Mouse (Mus musculus) splenic B cell, adult 2 months (primary cell): ENCODE measurements around the gene Npc2.
A peak's percentile ranks its signal among the peaks of the same experiment; 100 is the strongest.

Source experiments
- DNase-seq: peaks from one replicate; pipeline ENCODE4 v3.0.0-alpha.2; 2011; ENCODE audit warnings: low read depth, low spot score
- H3K27me3 ChIP-seq: 2 replicates; pipeline ENCODE4 v1.6.1; 2012; ENCODE audit warnings: mild to moderate bottlenecking, low read length, moderate library complexity, mixed read lengths; ENCODE audit not compliant: control insufficient read depth, poor library complexity, insufficient read depth, severe bottlenecking
- H3K36me3 ChIP-seq: 2 replicates; pipeline ENCODE4 v1.6.1; 2012; ENCODE audit warnings: mild to moderate bottlenecking, low read length, moderate library complexity, mixed read lengths; ENCODE audit not compliant: control insufficient read depth, poor library complexity, insufficient read depth, severe bottlenecking

The Npc2 gene

GRCm38 (mm10) chr12:84765506-84765905 is 7.4 kb downstream of the Npc2 start:
- DNase-seq, result no peak
- no peaks in the 10 kb centered on the region for H3K27me3 ChIP-seq
- H3K36me3 ChIP-seq, result peaks cover 4% of the 10 kb centered on the region

- Histone ChIP-seq H3K36me3 (peaks cover 5% of the 10 kb centered on the region), H3K27me3 (no peaks in the 10 kb centered on the region)
- no peak for DNase-seq
Measured at GRCm38 (mm10) chr12:84764756-84765155, 8.2 kb downstream of the Npc2 start.

- no peak for DNase-seq
- Histone ChIP-seq H3K27me3 (no peaks in the 10 kb centered on the region), H3K36me3 (peaks cover 6% of the 10 kb centered on the region)
Measured at GRCm38 (mm10) chr12:84763577-84764218, 9.3 kb downstream of the Npc2 start.

GRCm38 (mm10) chr12:84762532-84762931 is 10.4 kb downstream of the Npc2 start:
- H3K36me3 ChIP-seq, result peaks cover 6% of the 10 kb centered on the region
- peak; percentile 11 for DNase-seq
- H3K27me3 ChIP-seq, result no peaks in the 10 kb centered on the region

GRCm38 (mm10) chr12:84759063-84759462 is 13.9 kb downstream of the Npc2 start:
- Histone ChIP-seq H3K27me3 (no peaks in the 10 kb centered on the region), H3K36me3 (peaks cover 4% of the 10 kb centered on the region)
- DNase-seq, result peak; percentile 57

GRCm38 (mm10) chr12:84756016-84756415 is 16.9 kb downstream of the Npc2 start:
- H3K36me3 ChIP-seq, result peaks cover 4% of the 10 kb centered on the region
- no peak for DNase-seq
- no peaks in the 10 kb centered on the region for H3K27me3 ChIP-seq

- Histone ChIP-seq H3K36me3 (peaks cover 1% of the 10 kb centered on the region), H3K27me3 (no peaks in the 10 kb centered on the region)
- DNase-seq, result peak; percentile 77
Measured at GRCm38 (mm10) chr12:84755008-84755695, 17.8 kb downstream of the Npc2 start.

GRCm38 (mm10) chr12:84752131-84752977 is 20.6 kb downstream of the Npc2 start:
- Histone ChIP-seq H3K36me3 (no peaks in the 10 kb centered on the region; the same call in 1 of the 2 replicates), H3K27me3 (no peaks in the 10 kb centered on the region)
- DNase-seq, result no peak

GRCm38 (mm10) chr12:84750661-84751060 is 22.3 kb downstream of the Npc2 start:
- H3K36me3 ChIP-seq, result no peaks in the 10 kb centered on the region
- no peaks in the 10 kb centered on the region for H3K27me3 ChIP-seq
- no peak for DNase-seq

GRCm38 (mm10) chr12:84748134-84748533 is 24.8 kb downstream of the Npc2 start:
- Histone ChIP-seq H3K36me3 (no peaks in the 10 kb centered on the region), H3K27me3 (no peaks in the 10 kb centered on the region)
- DNase-seq, result no peak

- no peaks in the 10 kb centered on the region for H3K27me3 ChIP-seq
- no peak for DNase-seq
- no peaks in the 10 kb centered on the region for H3K36me3 ChIP-seq
Measured at GRCm38 (mm10) chr12:84745700-84746099, 27.3 kb downstream of the Npc2 start.

GRCm38 (mm10) chr12:84743496-84743895 is 29.5 kb downstream of the Npc2 start:
- DNase-seq, result no peak
- no peaks in the 10 kb centered on the region for H3K27me3 ChIP-seq
- H3K36me3 ChIP-seq, result no peaks in the 10 kb centered on the region

- no peaks in the 10 kb centered on the region for H3K36me3 ChIP-seq
- DNase-seq, result no peak
Measured at GRCm38 (mm10) chr12:84733366-84733765, 39.6 kb downstream of the Npc2 start.

GRCm38 (mm10) chr12:84728421-84728820 is 44.5 kb downstream of the Npc2 start:
- DNase-seq, result no peak
- no peaks in the 10 kb centered on the region for H3K36me3 ChIP-seq
- H3K27me3 ChIP-seq, result no peaks in the 10 kb centered on the region

More at GRCm38 (mm10) chr12:84733366-84733765, 39.6 kb downstream of the Npc2 start:
- no peaks in the 10 kb centered on the region for H3K27me3 ChIP-seq

- H3K36me3 ChIP-seq, result no peaks in the 10 kb centered on the region
- no peaks in the 10 kb centered on the region for H3K27me3 ChIP-seq
- no peak for DNase-seq
Measured at GRCm38 (mm10) chr12:84727434-84727833, 45.5 kb downstream of the Npc2 start.
